In the genomic region with DNA sequence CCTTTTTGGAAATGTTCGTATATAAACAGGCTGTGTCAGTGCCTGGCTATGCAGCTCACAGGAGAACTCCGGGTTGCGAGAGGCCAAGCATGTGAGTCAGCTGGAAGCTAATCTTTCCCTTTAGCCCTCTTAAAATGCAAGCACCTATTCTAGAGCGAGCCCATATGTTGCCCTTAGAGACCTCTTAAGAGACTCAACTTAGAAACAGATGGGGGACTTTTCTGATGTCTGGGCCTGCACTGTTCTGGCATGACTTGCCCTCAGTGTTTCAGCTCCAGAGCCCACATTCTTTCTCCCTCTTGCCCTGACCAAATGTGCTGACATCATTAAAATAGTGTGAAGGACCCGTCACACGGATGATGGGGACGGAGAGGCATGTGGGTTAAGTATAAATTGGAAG, we compare ENCODE assay signal across 10 mouse cellular contexts. TPM values are rescaled to one million over a fixed set of nuclear protein-coding genes. Genes with fewer than 3 reads are reported as not detected.
DNase-seq lines count a peak whose midpoint lies in the region; ATAC-seq lines count a peak whose summit lies in the region.
"Had no signal": no experiment of that assay in that cellular context is flagged by ENCODE, and none has a peak within 500 bp of the region (broad histone marks: within the 10 kb centered on the region; RNA-seq: fewer than 3 reads in every experiment).

No protein-coding gene starts in this region.

- H3K4me2 ChIP-seq in hindbrain, embryonic 11.5 days (replicated peaks; ENCODE audit: low read depth, low read length) = no peak overlapping the region
- H3K4me2 ChIP-seq in embryonic facial prominence, embryonic 12.5 days (replicated peaks) = no peak overlapping the region
- H3K4me2 ChIP-seq in hindbrain, embryonic 16.5 days (ENCODE audit: low read length) = peak overlapping the region; percentile 8; the same call in 1 of the 2 replicates

- no peaks in the 10 kb centered on the region for H3K9me3 ChIP-seq in hindbrain, embryonic 10.5 days
- no peaks in the 10 kb centered on the region for H3K9me3 ChIP-seq in hindbrain, embryonic 11.5 days (ENCODE audit: control insufficient read depth, low read length)
- H3K9me3 ChIP-seq in embryonic facial prominence, embryonic 12.5 days = no peaks in the 10 kb centered on the region
- no peaks in the 10 kb centered on the region for H3K9me3 ChIP-seq in hindbrain, embryonic 16.5 days (ENCODE audit: control insufficient read depth, low read length)

- DNase-seq in hindbrain, embryonic 10.5 days (ENCODE audit: low spot score) = no peak
- no peak for DNase-seq in hindbrain, embryonic 11.5 days (ENCODE audit: low spot score)
- DNase-seq in lung, postnatal 36 days = peak; percentile 45
- no peak for DNase-seq in thymus, postnatal 4 days
- DNase-seq in layer of hippocampus, adult 18-20 months (ENCODE audit: low spot score in 2 of 2) = no peak
- no peak for DNase-seq in cerebellum, postnatal 4 days (ENCODE audit: low spot score in 2 of 2)

- H3K9ac ChIP-seq in hindbrain, embryonic 11.5 days (ENCODE audit: low read depth, low read length) = no peak overlapping the region
- no peak overlapping the region for H3K9ac ChIP-seq in embryonic facial prominence, embryonic 12.5 days
- H3K9ac ChIP-seq in hindbrain, embryonic 16.5 days (ENCODE audit: low read depth, low read length) = no peak overlapping the region

- H3K4me1 ChIP-seq in hindbrain, embryonic 10.5 days (replicated peaks) = peaks cover 40% of the 10 kb centered on the region
- H3K4me1 ChIP-seq in hindbrain, embryonic 11.5 days (replicated peaks; ENCODE audit: control insufficient read depth, insufficient read depth, low read length) = no peaks in the 10 kb centered on the region
- peaks cover 17% of the 10 kb centered on the region for H3K4me1 ChIP-seq in embryonic facial prominence, embryonic 12.5 days
- H3K4me1 ChIP-seq in hindbrain, embryonic 16.5 days (ENCODE audit: control insufficient read depth, insufficient read depth, low read depth, low read length) = peaks cover 23% of the 10 kb centered on the region

- H3K36me3 ChIP-seq in hindbrain, embryonic 10.5 days = no peaks in the 10 kb centered on the region
- H3K36me3 ChIP-seq in hindbrain, embryonic 11.5 days (ENCODE audit: control insufficient read depth, insufficient read depth, low read length) = no peaks in the 10 kb centered on the region
- no peaks in the 10 kb centered on the region; the same call in 1 of the 2 replicates for H3K36me3 ChIP-seq in embryonic facial prominence, embryonic 12.5 days
- H3K36me3 ChIP-seq in hindbrain, embryonic 16.5 days (ENCODE audit: control insufficient read depth, insufficient read depth, low read length) = no peaks in the 10 kb centered on the region

- H3K27ac ChIP-seq in hindbrain, embryonic 10.5 days = no peak overlapping the region
- no peak overlapping the region for H3K27ac ChIP-seq in hindbrain, embryonic 11.5 days (ENCODE audit: low read depth, low read length)
- peak overlapping the region; percentile 24; the same call in 1 of the 2 replicates for H3K27ac ChIP-seq in embryonic facial prominence, embryonic 12.5 days
- H3K27ac ChIP-seq in hindbrain, embryonic 16.5 days (ENCODE audit: low read depth, low read length) = no peak overlapping the region
- H3K27ac ChIP-seq: macrophage had no signal

- no peak for ATAC-seq in hindbrain, embryonic 11.5 days (ENCODE audit: low FRiP score)
- ATAC-seq in embryonic facial prominence, embryonic 12.5 days (ENCODE audit: insufficient number of reproducible peaks, insufficient read depth, low FRiP score, low TSS enrichment) = no peak
- ATAC-seq in hindbrain, embryonic 16.5 days = no peak

- H3K27me3 ChIP-seq in hindbrain, embryonic 10.5 days (ENCODE audit: insufficient read depth, poor library complexity, severe bottlenecking) = peaks cover 26% of the 10 kb centered on the region
- no peaks in the 10 kb centered on the region for H3K27me3 ChIP-seq in hindbrain, embryonic 11.5 days (ENCODE audit: control insufficient read depth, insufficient read depth, low read length)
- H3K27me3 ChIP-seq in embryonic facial prominence, embryonic 12.5 days = no peaks in the 10 kb centered on the region
- no peaks in the 10 kb centered on the region for H3K27me3 ChIP-seq in hindbrain, embryonic 16.5 days (replicated peaks; ENCODE audit: control insufficient read depth, insufficient read depth, low read length)

- H3K4me3 ChIP-seq in hindbrain, embryonic 10.5 days = 0 out of 2 replicates have a peak overlapping the region, but pooled peaks have one; percentile 11
- no peak overlapping the region for H3K4me3 ChIP-seq in hindbrain, embryonic 11.5 days (ENCODE audit: low read depth, low read length)
- H3K4me3 ChIP-seq in embryonic facial prominence, embryonic 12.5 days = no peak overlapping the region
- no peak overlapping the region for H3K4me3 ChIP-seq in hindbrain, embryonic 16.5 days (ENCODE audit: low read length)

- 65% methylated on average over 7 of the region's 7 CpGs for WGBS in hindbrain, embryonic 10.5 days
- WGBS in hindbrain, embryonic 11.5 days = 62% methylated on average over 7 of the region's 7 CpGs
- 39% methylated on average over 7 of the region's 7 CpGs for WGBS in embryonic facial prominence, embryonic 12.5 days
- WGBS in hindbrain, embryonic 16.5 days = 53% methylated on average over 7 of the region's 7 CpGs

RNA-seq across cellular contexts. Expression of gene Qsox1, which starts 2.1 kb away (rescaled TPM):
- polyA plus RNA-seq in hindbrain, embryonic 10.5 days (2016; fragmentation: Nextera tagmentation; extraction: Ambion mirVana) = 17.9 and 24.4 TPM in 2 replicates
- 9.8 and 12.5 TPM in 2 replicates for polyA plus RNA-seq in hindbrain, embryonic 11.5 days (2014; fragmentation: Nextera tagmentation; extraction: Ambion mirVana)
- 24.0 and 24.7 TPM in 2 replicates for polyA plus RNA-seq in embryonic facial prominence, embryonic 12.5 days (2016; fragmentation: Nextera tagmentation; extraction: Ambion mirVana)
- polyA plus RNA-seq in hindbrain, embryonic 16.5 days (2015; fragmentation: Nextera tagmentation; extraction: Ambion mirVana) = 25.0 and 26.7 TPM in 2 replicates
- total RNA-seq in layer of hippocampus, adult 18-20 months (2021) = 10 to 100 TPM; 29.3 to 29.6 TPM

RNA-seq across cellular contexts. Expression of gene Lhx4, which starts 59.1 kb away (rescaled TPM):
- polyA plus RNA-seq in hindbrain, embryonic 10.5 days (2016; fragmentation: Nextera tagmentation; extraction: Ambion mirVana) = 5.7 and 11.6 TPM in 2 replicates
- 5.1 and 7.9 TPM in 2 replicates for polyA plus RNA-seq in hindbrain, embryonic 11.5 days (2014; fragmentation: Nextera tagmentation; extraction: Ambion mirVana)
- polyA plus RNA-seq in embryonic facial prominence, embryonic 12.5 days (2016; fragmentation: Nextera tagmentation; extraction: Ambion mirVana) = 0.04 and 0.14 TPM in 2 replicates
- 1.7 and 2.3 TPM in 2 replicates for polyA plus RNA-seq in hindbrain, embryonic 16.5 days (2015; fragmentation: Nextera tagmentation; extraction: Ambion mirVana)
- not detected for total RNA-seq in layer of hippocampus, adult 18-20 months (2021)
- total RNA-seq: gastrocnemius, adult 18-20 months had no signal
- polyA plus RNA-seq: macrophage had no signal
